Mouse (Mus musculus) neural tube, embryonic 10.5 days (tissue): ENCODE measurements at regions not wholly inside any gene's neighbourhood (a gene's known extent, or its start where the extent isn't known, plus 50 kb on each side); places are given as distances from the start of the nearest gene placed in this dataset.

Experiments used
- DNase-seq: peaks from one replicate; pipeline ENCODE4 v3.0.0-alpha.2; 2017; ENCODE audit warnings: low spot score; ENCODE audit errors: extremely low spot score

DNA sequence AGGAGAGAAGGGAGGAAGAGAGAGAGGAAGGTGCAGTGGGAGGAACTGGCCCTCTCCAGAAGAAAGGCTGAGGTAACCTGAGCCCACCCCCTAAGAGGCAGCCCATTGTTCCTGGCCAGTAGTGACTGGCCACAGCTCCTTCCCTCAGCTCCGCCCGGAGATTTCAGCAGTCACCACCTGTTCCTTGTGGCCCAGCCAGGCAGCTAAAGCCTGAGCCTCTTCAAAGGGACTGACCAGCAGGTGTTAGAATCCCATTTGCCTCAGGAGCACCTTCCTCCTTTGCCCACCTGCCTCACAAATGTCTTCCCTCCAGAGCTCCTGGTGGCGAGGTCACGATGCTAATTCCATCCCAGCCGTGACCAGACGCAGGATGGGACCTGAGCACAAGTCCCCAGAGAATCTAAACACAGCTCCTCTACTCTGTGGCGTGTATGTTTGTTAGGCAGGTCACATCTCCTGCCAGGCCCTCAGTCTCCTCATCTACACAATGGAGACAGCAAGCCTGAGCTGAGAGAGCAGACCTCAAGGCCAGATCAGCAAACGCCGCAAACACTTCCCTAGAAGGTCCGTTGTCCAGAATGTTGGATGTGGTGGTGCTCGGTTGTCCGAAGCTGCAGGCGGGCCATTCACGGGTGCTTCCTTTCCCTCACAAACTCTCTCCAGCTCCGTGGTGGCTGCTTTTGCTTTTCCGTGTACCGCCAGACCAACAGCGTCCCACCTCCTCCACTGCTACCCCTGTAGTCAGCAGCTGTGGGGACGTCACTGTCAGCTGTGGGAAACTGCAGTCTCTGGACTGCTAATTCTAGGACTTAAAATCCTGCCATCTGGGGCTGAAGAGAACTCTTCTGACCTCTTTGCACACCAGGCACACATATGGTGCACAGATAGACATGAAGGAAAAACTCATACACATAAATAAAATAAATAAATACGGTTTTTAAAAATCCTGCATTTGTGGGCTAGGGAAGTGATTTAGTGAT is 145.8 kb upstream of the Rad23b start:
- peak; percentile 24 for DNase-seq

DNA sequence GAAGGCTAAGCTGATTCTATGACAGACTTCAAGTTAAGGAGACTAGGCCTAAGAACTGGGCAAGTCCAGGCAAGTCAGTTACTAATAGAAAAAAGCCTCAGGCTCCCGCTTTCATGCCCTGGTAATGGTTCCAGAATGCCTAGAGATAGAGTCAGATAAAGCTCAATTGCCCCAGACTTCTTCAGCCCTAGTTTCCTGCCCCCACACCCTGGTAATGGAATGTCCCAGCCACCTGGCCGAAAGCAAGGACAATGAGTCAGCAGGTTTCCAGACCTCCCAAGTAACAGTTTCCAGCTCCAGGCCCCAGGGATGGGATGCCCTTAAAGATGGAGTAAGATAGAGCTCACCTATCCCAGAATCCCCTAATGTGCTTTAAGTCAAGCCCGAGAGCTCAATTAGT is 143.6 kb upstream of the Rad23b start:
- DNase-seq = no peak

DNA sequence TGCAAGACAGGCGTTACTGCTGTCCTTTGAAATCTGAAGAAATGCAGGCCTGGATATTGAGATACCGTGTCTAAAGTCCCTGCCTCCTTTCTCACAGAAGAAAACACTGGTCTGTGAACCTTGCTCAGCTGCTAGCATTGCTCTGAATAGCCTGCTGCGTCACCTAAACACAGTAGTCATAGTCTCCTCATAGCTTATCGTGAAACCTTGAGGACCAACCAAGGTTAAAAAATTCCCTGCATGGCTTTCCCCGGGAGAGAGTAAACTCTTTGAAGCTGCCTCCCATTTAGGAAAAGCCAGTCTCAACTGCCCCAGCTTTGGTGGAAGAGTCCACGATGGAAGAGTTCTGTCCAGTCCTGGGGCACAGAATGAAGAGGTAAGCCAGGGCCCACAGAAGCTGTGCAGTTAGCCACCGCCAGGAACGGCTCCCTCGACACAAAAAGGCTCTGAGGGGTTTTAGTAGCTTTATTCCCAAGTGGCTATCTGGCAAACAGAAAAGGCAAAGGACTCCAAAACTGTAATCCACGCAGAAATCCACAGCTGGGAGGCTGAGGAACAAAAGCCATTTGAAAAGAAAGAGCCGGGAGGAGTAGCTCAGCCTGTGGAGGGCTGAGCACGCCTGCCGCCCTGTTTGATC is 142.0 kb upstream of the Rad23b start:
- no peak for DNase-seq

DNA sequence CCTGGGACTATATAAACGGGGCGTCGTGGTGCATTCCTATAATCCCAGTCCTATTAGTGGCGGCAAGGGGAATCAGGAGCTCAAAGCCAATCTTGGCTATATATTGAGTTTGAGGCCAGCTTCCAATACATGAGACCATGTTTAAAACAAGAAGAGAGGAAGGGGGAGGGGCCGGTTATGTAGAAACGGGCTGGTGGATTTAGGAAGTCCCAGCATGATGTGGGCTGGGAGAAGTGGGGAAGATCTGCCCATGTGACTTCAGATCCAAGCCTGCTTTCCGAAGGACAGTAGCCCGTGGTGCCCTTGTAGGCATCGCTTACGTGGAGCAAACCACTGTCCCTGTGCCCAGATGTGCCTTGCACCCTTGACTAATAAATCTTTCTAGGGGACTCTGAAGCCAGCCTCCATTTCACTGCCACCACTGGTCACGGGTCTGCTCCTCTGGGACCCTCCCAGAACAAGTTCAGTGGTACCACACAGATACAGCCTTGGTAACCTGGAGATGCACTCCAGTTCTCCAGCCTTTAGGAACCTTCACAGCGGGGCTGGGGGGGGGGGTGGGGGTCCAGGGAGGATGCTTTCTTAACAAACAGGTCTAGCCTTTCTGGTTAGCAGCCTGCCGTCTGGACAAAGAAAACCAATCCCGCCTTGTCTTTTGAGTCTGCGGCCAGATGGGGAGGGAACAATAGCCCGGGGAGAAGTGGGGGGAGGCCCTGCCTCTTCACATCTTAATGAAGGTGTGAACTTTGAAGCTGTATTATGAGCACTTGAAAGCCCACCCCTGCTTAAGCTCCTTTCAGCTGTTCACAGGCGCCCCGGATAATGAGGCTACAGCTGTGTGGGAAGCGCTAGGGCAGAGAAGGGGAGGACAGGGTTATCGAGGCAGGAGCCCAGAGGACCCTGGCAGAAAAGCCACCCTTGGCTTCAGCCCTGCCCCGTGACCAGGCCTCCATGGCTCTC is 141.2 kb upstream of the Rad23b start:
- DNase-seq = peak; percentile 59

DNA sequence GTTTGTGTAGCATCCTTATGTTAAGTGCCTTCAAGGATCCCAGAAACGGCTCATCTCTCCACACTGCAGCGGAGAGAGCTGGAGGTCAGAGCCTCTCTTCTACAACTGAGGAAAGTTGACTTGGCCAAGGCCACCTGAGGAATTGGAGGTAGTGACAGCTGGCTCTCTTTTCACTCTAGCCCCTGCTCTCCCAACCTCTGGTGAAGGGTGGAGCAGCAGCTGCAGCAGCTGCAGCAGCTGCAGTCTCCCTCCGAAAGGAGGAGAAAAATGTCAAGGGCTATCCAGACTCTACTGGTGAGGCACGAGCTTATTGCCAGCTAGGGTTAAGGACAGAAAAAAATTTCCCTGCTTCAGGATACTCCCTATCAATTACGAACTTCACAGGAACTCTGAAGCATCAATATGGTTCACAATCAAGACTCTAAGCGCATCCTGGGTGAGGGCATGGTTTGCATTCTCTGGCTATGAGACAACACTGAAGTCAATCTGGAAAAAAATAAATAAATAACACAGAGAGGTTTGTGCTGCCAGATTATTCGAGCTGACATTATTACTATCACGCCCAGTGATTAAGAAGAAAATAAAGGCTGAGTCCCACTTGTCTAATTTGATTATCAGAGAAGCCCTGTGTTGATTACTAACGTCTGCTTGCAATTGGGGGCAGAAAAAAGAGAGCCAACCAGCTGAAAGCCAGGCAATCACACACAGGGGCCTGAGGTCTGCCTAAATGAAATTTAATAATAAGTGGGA is 134.2 kb upstream of the Rad23b start:
- no peak for DNase-seq

DNA sequence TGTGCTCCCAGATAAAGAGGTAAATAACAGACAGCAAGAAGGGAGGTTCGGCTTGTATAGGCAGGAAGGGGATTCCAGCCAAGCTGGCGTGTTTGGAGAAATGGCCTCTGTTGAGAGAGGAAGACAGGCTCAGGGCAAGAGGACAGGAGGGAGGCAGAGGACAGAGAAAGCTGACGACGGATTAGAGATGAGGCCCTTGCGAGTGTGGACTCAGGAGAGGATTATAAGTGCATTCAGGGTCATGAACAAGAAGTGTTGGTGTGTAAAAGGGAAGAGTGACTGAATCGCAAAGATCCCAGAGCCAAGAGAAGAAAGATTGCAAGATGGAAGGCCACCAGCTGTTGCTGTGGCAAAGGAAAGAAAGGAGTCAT is 133.7 kb upstream of the Rad23b start:
- no peak for DNase-seq

DNA sequence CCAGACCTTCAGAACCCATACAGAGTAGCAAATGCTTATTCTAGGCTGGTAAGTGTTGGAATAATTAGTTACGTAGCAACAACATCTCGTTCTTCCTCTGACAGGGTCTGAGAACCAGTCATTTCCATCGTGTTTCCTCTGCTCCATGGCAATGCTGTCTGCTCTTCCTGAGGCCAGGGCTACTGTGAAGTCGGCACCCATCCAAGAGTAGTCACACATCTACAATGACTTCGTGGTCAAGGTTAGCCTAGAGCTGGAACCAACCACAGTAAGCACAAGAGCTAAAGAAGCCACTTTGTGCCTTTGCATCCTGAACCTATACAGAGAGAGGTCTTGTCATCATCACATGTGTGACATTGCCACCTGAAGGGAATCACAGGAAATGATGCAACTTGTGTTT is 124.1 kb upstream of the Rad23b start:
- DNase-seq = no peak

DNA sequence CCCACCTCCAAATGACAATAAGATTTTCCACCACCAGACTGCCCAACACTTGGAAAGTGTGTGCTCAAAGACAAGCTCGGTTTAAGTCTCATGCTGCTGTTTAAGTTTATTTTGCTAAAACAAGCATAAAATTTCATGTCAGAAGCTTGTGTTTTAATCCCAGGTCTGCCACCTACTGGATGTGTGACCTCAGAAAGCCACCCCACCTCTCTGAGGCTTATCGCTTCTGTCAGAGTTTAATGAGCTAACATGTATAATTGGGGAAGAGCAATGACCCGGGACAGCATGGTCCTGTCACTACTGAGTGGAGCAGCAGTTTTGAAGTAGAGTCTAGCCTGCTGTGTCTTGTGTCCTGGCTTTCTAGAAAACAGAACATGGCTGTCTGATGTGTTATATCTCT is 122.4 kb upstream of the Rad23b start:
- DNase-seq = no peak

DNA sequence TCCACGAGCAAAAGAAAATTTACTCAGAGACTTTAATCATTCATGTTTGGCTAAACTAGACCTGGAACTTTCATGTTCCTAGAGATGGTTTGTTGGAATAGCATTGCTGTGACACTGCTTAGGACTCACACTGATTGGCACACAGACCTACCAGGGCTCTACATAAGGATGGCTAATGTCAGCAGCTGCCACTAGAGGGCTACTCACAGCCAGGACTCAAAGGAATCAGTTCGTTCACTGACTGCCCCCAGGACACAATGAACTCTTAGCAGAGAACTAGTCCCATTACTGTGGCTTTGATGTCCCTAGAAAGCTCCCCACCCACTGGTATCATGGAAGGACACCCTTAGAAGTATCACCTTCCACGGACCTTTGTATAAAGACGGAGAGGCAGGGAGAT is 118.3 kb upstream of the Rad23b start:
- peak; percentile 43 for DNase-seq

DNA sequence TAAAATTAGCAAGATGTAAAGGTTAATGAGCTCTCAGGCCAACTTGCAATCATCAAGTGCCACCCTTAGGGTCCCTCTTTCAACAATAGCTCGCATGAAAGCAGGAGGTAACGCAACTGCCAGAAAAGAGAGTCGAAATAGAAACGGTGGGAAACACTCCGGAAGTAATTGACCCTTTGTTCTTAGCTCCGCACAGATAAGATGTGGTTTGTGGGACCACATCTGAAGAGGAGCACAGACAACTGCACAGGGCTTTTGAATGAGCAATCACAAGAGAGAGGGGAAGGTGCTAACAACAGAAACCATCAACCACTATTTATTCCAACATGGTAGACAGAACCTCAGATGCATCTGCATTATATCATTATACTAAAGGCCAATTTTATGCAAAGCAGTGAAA is 112.0 kb upstream of the Rad23b start:
- DNase-seq = no peak

DNA sequence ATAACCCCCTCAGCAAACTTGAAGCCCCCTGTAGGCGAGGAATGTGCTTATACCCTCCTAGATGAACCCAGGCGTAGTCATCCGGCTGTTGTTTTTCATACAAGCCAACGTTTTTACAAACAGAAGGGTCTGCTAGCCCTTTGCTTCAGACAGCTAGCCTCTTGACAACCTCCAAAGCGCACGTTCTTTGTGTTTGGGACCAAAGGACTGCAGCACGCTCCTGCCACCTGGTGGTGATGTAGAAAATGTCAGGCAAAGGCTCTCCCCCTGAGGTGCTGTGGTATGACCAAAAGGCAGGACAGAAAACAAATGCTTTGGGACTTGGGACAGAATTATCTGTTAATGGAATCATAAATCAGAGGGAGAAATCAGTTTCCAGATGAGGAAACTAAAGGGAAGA is 109.4 kb upstream of the Rad23b start:
- peak; percentile 82 for DNase-seq

DNA sequence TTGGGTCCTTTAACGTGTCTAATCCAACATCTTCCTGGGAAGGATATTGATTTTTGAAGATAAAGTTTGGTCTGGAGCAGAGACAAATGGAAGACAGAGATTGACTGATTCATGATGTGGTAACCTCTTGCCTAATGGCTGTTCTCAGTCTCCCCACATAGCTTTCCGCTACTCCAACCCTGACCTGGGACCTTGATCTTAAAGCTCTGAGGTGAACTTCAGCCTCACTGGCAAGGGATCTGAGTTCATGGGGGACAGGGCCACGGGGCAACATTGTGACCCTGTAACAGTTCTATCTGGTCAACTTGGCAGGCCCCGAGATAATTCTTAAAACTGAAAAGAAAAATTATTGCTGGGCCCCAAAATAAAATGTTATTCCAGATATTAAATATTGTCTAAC is 107.5 kb upstream of the Rad23b start:
- DNase-seq = no peak

DNA sequence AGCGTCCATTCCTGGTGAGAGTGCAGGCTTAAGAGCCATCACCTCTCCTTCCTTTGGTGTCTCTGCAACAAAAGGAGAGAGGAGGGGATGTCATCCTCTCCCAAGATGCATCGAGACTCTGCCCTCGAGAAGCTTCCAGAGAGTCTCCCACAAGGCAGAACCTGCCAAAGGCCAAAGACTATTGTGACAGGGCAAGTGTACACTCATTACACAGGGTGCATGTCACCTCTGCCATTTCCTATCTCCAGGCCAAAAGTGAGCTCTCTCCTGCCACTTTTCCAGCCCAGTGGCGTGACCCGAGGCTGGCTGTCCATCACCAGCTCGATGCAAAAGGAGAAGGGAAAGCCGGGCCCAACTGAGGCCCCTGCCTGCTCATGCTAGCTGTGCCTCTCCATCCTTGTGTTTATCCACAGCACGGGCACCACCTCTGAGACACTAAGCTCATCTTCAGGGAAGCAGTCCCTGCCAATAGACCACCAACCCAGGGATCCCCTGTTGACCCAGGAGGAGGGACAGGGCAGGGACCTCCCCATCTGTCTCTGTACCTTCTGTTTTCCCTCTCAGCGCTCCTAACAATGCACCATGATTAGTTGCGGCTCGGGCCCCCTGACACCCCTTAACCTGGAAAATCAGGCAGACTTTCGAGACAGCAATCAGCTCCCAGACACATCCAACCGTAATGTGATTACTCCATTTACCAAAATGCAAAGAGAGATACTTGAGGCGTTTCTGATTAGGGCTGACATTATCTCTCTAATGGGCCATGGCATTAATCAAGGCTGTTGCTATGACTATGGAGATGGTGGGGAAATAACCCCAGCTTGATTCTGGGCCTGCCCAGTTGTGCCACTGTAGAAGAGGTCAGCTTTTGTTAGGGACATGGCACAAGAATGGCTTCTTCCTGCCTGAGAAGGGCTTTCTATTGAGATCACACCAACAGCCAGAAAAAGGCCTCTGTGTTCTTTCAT is 106.5 kb upstream of the Rad23b start:
- peak; percentile 21 for DNase-seq

DNA sequence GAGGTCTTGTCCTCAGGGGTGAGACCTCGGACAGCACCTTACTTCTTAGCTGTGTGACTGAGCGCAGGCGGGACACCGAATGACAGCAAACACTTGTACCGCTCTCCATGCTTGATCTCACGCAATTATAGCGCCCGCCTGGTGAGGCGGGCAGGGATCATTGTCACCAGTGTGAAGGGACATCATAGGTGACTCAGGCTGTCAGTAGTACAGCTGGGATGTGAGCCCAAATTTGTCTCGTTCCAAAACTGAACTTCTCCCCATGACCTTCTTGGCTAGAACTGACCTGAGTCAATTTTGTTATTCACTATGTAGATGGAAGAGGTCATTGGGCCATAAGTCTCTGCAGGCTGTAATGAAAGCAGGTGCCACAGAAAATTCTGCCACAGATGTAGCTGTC is 104.1 kb upstream of the Rad23b start:
- DNase-seq = no peak

DNA sequence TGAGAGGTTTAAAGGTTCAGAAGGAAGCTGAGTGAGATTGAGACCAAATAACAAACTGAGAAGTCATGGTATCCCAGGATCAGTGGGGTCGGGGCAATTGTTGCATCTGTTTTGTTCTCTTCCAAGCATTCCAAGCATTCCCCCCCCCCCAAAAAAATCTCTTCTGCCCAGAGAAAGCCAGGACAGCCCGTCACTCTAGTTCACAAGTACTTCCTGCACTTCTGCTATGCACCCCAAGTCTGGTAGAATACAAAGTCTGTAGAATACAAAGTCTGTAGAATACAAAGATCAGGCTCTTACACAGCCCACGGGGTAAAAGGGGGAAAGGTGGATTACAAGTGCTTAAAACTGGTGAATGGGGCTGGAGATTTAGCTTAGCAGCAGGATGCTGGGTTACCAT is 99.5 kb upstream of the Rad23b start:
- DNase-seq = no peak

DNA sequence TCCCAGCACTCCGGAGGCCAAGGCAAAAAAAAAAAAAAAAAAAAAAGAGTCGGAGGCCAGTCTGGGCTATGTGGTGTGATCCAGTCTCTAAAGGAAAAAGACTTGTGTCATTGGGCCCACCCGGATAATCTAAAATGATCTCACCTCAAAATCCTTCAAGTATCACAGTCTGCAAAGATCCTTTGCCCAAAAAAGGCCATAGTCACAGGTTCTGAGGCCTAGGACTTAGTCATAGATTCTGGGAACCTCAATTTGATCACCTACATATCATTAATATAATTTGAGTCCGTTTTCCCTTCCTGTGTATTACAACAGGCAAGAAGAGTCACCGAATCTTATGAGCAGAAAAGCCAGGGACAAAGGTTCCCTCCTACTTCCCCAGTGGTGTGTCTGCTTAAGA is 98.3 kb upstream of the Rad23b start:
- DNase-seq = no peak

DNA sequence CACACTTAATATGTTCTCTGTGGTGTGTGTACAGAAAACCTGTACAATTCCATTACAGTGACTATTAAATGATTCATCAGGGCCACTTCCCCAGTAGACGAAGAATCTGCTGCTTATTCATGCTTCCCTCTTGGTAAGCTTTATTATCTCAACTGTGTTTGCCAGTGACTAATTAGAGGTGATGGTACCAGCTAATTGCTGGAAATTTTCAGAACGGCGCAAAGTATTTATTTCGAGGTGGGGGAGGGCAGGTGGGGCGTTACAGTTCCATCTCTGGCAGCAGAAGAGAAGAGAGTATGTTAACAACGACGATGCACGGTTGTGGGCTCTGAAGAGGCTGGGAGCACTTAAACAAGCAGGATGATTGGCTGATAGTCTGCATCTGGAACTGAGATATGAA is 96.1 kb upstream of the Rad23b start:
- DNase-seq = no peak

DNA sequence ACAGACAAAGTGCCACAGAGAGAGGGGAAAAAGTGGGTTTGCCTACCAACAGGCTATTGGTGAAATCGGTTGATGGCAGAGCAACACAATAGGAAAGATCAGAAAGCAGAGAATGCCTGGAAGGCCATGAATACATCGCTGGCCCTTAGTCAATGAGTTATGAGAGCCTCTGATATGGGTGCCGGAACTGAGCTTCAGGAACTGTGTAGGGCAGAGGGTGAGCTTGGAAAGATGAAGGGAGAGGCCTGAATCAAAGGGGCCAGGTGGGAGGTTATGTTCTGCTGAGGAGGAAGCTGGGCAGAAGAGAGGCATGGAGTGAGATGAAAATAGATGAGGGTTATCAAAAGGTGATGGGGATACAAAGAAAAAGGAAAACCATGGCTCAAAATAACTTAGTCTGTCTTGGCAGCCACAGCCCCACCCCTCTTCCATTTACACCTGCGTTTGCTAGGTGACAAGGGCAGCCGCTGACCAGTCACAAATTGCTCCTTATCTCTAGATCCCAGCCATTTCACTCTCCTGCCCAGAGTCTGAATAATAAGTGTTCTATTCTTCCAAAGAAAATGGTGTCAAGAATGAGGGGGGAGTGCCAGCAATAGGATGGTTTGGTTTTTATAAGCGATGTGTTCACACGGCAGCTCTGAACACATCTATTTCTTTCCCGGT is 77.7 kb upstream of the Rad23b start:
- DNase-seq = no peak

DNA sequence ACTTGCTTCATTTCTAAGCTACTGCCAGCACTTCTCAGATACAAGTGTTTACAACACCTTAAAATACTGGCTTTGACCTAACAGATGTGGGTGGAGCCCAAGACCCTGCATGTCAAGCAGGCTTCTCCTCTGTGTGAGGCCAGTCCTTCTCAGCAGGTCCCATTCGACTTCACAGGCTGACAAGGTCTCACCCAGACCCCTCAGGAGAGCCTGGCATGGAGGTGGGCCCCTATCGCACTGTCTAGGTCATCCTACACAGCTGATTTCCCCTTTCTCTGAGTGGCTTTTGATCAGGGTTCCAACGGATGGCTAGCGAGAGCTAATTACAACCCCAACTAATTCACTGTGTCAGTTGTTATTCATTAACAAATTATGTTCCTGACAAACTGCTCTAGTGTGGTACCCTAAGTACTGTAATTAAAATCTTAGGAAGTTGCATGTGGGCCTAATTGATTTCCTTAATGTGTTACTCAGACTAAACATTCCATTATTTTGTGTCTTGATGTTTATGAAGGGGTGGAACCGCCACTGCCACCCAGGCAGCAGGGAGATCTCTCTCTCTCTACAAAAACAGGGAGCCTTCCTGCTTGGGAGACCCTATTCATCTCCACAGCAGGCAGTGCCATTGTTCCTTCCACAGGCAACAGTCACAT is 73.4 kb upstream of the Rad23b start:
- DNase-seq = no peak
